Mouse (Mus musculus): ENCODE data around the gene Ccnt1.

- 0 out of 2 replicates have a peak, but pooled peaks have one; percentile 6 for TF ChIP-seq CTCF (conservative IDR thresholded peaks at IDR 0.05; ENCODE audit: low read length)
- no peak for TF ChIP-seq NANOG (IDR thresholded peaks at IDR 0.05; ENCODE audit: borderline replicate concordance, low read length)
- no peak for TF ChIP-seq POU5F1 (IDR thresholded peaks at IDR 0.05; ENCODE audit: borderline replicate concordance, low read length)
Measured at GRCm38 (mm10) chr15:98506253-98506957, 64.3 kb downstream of the Ccnt1 start.
